Mouse (Mus musculus): ENCODE results near the gene Fignl2. TPM values are rescaled to one million over a fixed set of nuclear protein-coding genes. Genes with fewer than 3 reads are reported as not detected.

The Fignl2 gene
- polyA plus RNA-seq, 1 experiment from 2014 or later = 0.41 TPM

DNA sequence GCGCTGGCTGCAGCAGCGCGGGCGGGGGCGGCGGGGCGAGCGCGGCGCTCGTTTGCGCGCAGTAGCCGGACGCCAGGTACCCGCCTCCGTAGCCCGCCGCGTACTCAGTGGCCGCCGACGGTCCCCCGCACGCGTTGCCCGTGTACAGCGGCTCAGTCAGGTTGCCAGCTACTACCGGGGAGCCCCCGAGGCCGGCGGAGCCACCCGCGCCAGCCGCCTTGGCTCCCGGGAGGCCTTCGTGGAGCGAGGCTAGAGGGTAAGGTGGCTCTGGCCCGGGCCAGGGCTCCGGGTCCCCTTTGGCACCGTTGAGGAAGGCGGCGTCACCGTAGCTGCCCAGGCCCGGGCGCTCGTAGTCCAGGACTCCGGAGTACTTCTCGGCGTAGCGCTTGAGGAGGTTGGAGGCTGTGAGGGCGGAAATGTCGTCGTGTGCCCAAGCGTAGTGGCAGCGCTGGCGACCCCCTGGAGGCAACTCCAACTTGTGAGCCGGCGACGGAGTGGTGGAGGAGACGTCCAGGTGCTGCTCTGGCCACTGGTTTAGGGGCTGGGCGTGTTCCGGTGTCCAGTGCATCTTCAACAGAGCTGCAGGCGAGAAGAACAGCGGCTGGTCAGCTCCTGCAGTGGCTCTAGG, 24.4 kb downstream of the Fignl2 start:
- H3K4me2 ChIP-seq (replicated peaks; ENCODE audit: low read depth, low read length) = peak overlapping the region; percentile 59
- no peaks in the 10 kb centered on the region for H3K9me3 ChIP-seq (ENCODE audit: control insufficient read depth, low read depth, low read length)
- peak overlapping the region; percentile 26 for H3K4me3 ChIP-seq (ENCODE audit: low read depth, low read length)
- H3K27ac ChIP-seq (ENCODE audit: low read length) = no peak overlapping the region
- H3K9ac ChIP-seq (replicated peaks; ENCODE audit: low read depth, low read length) = peak overlapping the region; percentile 25; the same call in 1 of the 2 replicates
- H3K36me3 ChIP-seq (ENCODE audit: control insufficient read depth, insufficient read depth, low read length) = peaks cover 5% of the 10 kb centered on the region
- no peak for ATAC-seq (ENCODE audit: insufficient number of reproducible peaks, insufficient read depth, low FRiP score, low read depth)
- H3K4me1 ChIP-seq (ENCODE audit: control insufficient read depth, insufficient read depth, low read length) = peaks cover 10% of the 10 kb centered on the region; the same call in 1 of the 2 replicates
- WGBS = 30% methylated on average over 52 of the region's 65 CpGs
- peaks cover 22% of the 10 kb centered on the region for H3K27me3 ChIP-seq (ENCODE audit: control insufficient read depth, insufficient read depth, low read length)

DNA sequence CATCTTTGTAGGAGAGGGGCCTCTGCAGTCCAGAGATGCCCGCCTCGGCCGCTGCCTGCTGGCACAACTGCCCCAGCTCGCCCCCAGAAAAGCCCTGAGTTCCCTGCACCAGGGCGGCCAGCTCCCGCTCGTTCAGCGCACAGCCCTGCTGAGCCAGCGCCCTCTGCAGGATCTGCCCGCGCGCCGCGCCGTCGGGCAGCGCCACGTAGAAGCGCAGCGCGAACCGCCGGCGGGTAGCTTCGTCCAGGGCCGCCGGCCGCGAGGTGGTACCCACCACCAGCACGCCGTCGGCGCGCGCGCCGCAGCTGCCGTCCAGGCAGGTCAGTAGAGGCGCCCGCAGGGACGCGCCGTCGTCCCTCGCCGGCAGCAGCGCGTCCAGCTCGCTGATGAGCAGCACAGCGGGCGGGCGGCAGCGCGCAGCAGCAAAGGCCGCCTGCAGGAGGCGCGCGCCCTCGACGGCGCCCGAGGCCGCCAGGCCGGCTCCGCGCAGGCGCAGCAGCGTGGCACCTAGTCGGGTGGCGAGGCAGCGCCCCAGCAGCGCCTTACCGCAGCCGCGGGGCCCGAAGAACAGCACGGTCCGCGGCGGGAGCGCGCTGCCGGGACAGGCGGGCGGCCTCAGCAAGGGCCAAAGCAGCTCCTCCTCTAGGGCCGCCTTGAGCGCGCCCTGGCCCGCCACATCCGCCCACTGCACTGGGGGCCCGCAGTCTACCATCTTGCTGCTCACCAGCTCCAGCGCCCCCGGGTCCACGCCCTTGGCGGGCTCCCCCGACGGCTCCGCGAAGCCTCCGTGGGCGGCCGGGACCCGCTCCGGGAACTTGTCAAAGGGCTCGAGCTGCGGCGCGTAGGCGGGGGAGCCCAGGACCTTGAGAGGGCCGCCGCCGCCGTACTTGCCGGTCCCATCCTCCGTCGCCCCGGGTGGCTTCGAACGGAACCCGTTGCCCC, 25.5 kb downstream of the Fignl2 start:
- no peak overlapping the region for H3K9ac ChIP-seq (replicated peaks; ENCODE audit: low read depth, low read length)
- WGBS = 22% methylated on average over 98 of the region's 120 CpGs
- H3K4me3 ChIP-seq (ENCODE audit: low read depth, low read length) = peak overlapping the region; percentile 26

DNA sequence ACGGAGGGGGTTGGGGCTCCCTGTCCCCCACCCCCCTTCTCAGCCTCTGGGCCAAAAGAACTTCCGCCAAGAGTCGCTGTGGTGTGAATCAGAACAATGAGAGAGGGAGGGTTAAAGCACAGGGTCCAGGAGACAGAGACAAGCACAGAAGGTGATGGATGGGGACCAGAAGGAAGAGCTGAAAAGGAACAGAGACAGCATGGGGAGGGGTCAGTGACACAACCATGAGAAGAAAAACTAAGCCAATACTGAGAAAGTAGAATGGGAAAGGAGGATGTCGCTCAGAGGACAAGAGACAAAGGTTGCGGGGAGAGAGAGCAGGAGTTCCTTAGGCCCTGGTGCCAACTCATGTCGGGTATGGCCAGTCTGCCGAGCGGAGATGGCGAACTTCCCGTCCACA, 26.5 kb downstream of the Fignl2 start:
- Histone ChIP-seq H3K36me3 (ENCODE audit: control insufficient read depth, insufficient read depth, low read length) (peaks cover 5% of the 10 kb centered on the region), H3K4me2 (replicated peaks; ENCODE audit: low read depth, low read length) (no peak overlapping the region), H3K9ac (replicated peaks; ENCODE audit: low read depth, low read length) (no peak overlapping the region), H3K4me1 (ENCODE audit: control insufficient read depth, insufficient read depth, low read length) (peaks cover 10% of the 10 kb centered on the region; the same call in 1 of the 2 replicates), H3K9me3 (ENCODE audit: control insufficient read depth, low read depth, low read length) (no peaks in the 10 kb centered on the region), H3K27ac (ENCODE audit: low read length) (no peak overlapping the region), H3K27me3 (ENCODE audit: control insufficient read depth, insufficient read depth, low read length) (peaks cover 37% of the 10 kb centered on the region), H3K4me3 (ENCODE audit: low read depth, low read length) (no peak overlapping the region)
- WGBS = 62% methylated on average over 10 of the region's 10 CpGs
- ATAC-seq (ENCODE audit: insufficient number of reproducible peaks, insufficient read depth, low FRiP score, low read depth) = no peak

More for the DNA sequence above, 25.5 kb downstream of the Fignl2 start:
- H3K9me3 ChIP-seq (ENCODE audit: control insufficient read depth, low read depth, low read length) = no peaks in the 10 kb centered on the region
- peaks cover 30% of the 10 kb centered on the region for H3K27me3 ChIP-seq (ENCODE audit: control insufficient read depth, insufficient read depth, low read length)
- H3K27ac ChIP-seq (ENCODE audit: low read length) = no peak overlapping the region
- ATAC-seq (ENCODE audit: insufficient number of reproducible peaks, insufficient read depth, low FRiP score, low read depth) = no peak; the same call in 1 of the 2 replicates
- H3K4me1 ChIP-seq (ENCODE audit: control insufficient read depth, insufficient read depth, low read length) = peaks cover 10% of the 10 kb centered on the region; the same call in 1 of the 2 replicates
- peak overlapping the region; percentile 59 for H3K4me2 ChIP-seq (replicated peaks; ENCODE audit: low read depth, low read length)
- peaks cover 5% of the 10 kb centered on the region for H3K36me3 ChIP-seq (ENCODE audit: control insufficient read depth, insufficient read depth, low read length)

DNA sequence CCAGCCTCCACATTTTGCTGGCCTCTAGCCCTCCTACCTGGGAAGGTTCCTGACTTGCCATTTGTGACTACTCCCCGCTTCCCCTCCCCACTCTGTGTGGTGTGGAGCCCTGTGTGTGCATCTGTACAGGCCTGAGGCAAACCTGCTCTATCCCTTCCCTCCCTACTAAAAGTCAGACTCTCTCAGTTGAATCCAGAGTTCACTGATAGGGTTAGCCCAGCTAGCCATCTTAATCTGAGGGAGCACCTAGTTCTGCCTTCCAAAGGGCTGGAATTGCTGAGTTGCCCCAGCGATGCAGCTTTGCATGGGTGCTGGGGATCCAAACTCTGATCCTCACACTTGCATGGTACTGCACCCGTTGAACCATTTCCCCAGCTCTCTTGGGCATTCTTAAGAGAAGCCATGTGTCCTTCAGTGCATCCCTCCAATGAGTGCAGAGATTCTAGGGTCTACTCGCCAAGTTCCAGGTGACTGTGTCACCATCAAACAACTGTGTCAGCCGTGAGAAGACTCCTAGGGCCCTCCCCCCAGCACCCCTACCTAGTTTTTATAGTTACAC, 29.9 kb downstream of the Fignl2 start:
- peaks cover 12% of the 10 kb centered on the region; the same call in 1 of the 2 replicates for H3K4me1 ChIP-seq (ENCODE audit: control insufficient read depth, insufficient read depth, low read length)
- H3K4me2 ChIP-seq (replicated peaks; ENCODE audit: low read depth, low read length) = no peak overlapping the region
- H3K4me3 ChIP-seq (ENCODE audit: low read depth, low read length) = no peak overlapping the region
- H3K9ac ChIP-seq (replicated peaks; ENCODE audit: low read depth, low read length) = no peak overlapping the region
- H3K27ac ChIP-seq (ENCODE audit: low read length) = no peak overlapping the region
- no peak for ATAC-seq (ENCODE audit: insufficient number of reproducible peaks, insufficient read depth, low FRiP score, low read depth)
- peaks cover 53% of the 10 kb centered on the region for H3K27me3 ChIP-seq (ENCODE audit: control insufficient read depth, insufficient read depth, low read length)
- 61% methylated on average over 5 of the region's 5 CpGs for WGBS
- H3K9me3 ChIP-seq (ENCODE audit: control insufficient read depth, low read depth, low read length) = no peaks in the 10 kb centered on the region
- peaks cover 5% of the 10 kb centered on the region for H3K36me3 ChIP-seq (ENCODE audit: control insufficient read depth, insufficient read depth, low read length)

DNA sequence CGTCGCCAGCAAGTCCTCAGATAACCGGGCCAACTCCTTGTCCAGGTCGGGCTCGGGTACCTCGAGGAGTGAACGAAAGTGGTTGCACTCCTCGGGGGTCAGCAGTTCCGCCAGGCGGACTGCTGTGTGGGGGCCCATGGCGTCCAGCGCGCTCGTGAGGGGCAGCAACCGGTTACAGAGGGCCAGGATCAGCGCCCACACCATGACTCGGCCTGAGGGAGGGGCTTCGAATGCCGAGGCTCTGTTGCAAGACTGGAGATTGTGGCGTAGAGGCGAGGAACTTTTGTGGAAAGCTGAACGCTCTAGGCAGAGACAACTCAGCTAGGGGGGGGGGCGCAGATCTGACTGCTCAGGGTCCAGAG, 31.2 kb downstream of the Fignl2 start, which contains the start of gene Gm47841:
Gene Gm47841, minus strand, starts transcription at position 204 of the 362 bp plus-strand sequence.
- 0 out of 2 replicates have a peak, but pooled peaks have one; percentile 20 for ATAC-seq (ENCODE audit: insufficient number of reproducible peaks, insufficient read depth, low FRiP score, low read depth)
- H3K4me1 ChIP-seq (ENCODE audit: control insufficient read depth, insufficient read depth, low read length) = peaks cover 9% of the 10 kb centered on the region; the same call in 1 of the 2 replicates
- peaks cover 2% of the 10 kb centered on the region; the same call in 1 of the 2 replicates for H3K36me3 ChIP-seq (ENCODE audit: control insufficient read depth, insufficient read depth, low read length)
- H3K9ac ChIP-seq (replicated peaks; ENCODE audit: low read depth, low read length) = peak within 1 kb of the TSS; percentile 33; the same call in 1 of the 2 replicates
- no peaks in the 10 kb centered on the region for H3K9me3 ChIP-seq (ENCODE audit: control insufficient read depth, low read depth, low read length)
- H3K27ac ChIP-seq (ENCODE audit: low read length) = no peak within 1 kb of the TSS
- H3K4me3 ChIP-seq (ENCODE audit: low read depth, low read length) = peak within 1 kb of the TSS; percentile 50
- H3K4me2 ChIP-seq (replicated peaks; ENCODE audit: low read depth, low read length) = peak within 1 kb of the TSS; percentile 99
- peaks cover 43% of the 10 kb centered on the region for H3K27me3 ChIP-seq (ENCODE audit: control insufficient read depth, insufficient read depth, low read length)
- 2% methylated on average over 23 of the region's 23 CpGs for WGBS

DNA sequence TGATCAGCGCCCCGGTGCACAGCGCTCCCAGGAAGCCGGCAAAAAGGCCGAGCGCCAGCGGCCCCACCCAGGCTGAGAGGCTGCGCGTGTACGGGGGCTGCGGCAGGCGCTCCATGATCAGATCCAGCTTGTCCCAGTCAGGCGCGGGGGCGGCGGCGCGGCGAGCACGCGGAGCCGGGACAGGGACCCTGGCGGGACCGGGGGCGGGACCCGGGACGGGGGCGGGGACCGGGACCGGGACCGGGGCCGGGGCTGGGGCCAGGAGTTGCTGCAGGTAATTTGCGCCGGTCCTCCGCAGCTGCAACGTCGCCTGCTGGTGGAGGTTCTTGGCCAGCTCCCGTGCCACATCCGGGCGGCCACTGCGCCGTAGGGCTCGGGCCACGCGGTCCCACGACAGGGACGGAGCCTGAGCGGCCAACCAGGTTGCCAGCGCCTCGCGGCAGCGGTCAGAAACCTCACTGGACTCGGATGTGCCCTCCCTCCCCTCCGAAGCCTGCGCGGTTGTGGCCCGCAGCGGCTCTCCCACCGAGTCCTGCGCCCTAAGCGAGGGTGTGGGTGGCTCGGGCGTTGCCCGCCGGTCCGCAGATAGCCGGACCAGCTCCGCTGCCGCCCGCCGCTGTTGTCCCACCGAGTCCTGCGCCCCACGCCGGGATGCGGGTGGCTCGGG, 31.7 kb downstream of the Fignl2 start:
- Histone ChIP-seq H3K36me3 (ENCODE audit: control insufficient read depth, insufficient read depth, low read length) (no peaks in the 10 kb centered on the region), H3K9me3 (ENCODE audit: control insufficient read depth, low read depth, low read length) (no peaks in the 10 kb centered on the region), H3K27ac (ENCODE audit: low read length) (no peak overlapping the region), H3K9ac (replicated peaks; ENCODE audit: low read depth, low read length) (peak overlapping the region; percentile 33; the same call in 1 of the 2 replicates), H3K27me3 (ENCODE audit: control insufficient read depth, insufficient read depth, low read length) (peaks cover 41% of the 10 kb centered on the region), H3K4me2 (replicated peaks; ENCODE audit: low read depth, low read length) (peak overlapping the region; percentile 99), H3K4me1 (ENCODE audit: control insufficient read depth, insufficient read depth, low read length) (peaks cover 9% of the 10 kb centered on the region; the same call in 1 of the 2 replicates), H3K4me3 (ENCODE audit: low read depth, low read length) (peak overlapping the region; percentile 50)
- no peak for ATAC-seq (ENCODE audit: insufficient number of reproducible peaks, insufficient read depth, low FRiP score, low read depth)
- 1% methylated on average over 70 of the region's 77 CpGs for WGBS

DNA sequence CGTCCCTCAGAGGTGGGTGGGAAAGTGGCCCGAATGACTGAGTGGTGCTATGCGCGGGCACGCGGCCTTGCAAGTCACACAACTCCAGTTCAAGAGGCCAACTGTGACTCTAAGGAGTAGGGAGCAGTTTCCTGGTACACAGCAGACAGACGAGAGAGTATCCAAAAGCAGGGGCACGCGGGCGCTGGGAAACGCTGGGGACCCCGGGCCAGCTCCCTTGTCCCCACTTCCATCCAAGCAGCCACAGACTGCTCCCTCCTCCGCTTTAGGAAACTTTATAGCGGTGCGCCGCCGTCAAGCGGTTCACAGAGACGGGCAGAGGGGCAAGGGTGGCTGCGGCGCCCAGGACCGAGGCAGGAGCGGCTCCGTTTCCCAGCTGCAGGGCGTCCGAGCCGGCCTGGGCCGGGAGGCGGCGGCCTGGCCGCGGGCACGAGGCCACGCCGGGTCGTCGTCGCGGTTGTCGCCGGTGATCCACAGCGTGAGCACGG, 32.3 kb downstream of the Fignl2 start:
- Histone ChIP-seq H3K27ac (ENCODE audit: low read length) (no peak overlapping the region), H3K9me3 (ENCODE audit: control insufficient read depth, low read depth, low read length) (no peaks in the 10 kb centered on the region), H3K4me1 (ENCODE audit: control insufficient read depth, insufficient read depth, low read length) (peaks cover 9% of the 10 kb centered on the region; the same call in 1 of the 2 replicates), H3K4me2 (replicated peaks; ENCODE audit: low read depth, low read length) (peak overlapping the region; percentile 99), H3K36me3 (ENCODE audit: control insufficient read depth, insufficient read depth, low read length) (no peaks in the 10 kb centered on the region), H3K27me3 (ENCODE audit: control insufficient read depth, insufficient read depth, low read length) (peaks cover 43% of the 10 kb centered on the region), H3K9ac (replicated peaks; ENCODE audit: low read depth, low read length) (peak overlapping the region; percentile 33; the same call in 1 of the 2 replicates), H3K4me3 (ENCODE audit: low read depth, low read length) (peak overlapping the region; percentile 50)
- WGBS = 1% methylated on average over 43 of the region's 43 CpGs
- ATAC-seq (ENCODE audit: insufficient number of reproducible peaks, insufficient read depth, low FRiP score, low read depth) = no peak
